Mouse (Mus musculus) hindbrain, embryonic 15.5 days (tissue): ENCODE results near the gene Tas2r103. TPM values are rescaled to one million over a fixed set of nuclear protein-coding genes. Genes with fewer than 3 reads are reported as not detected.

ENCODE experiments used
- ATAC-seq: fragments of 200-750 bp; cut with Nextera tagmentation; 2 replicates; pipeline ENCODE4 v1.8.0; 2017; ENCODE audit warnings: low read depth, moderate number of reproducible peaks, moderate TSS enrichment; ENCODE audit not compliant: low FRiP score
- H3K27ac ChIP-seq: fragments of 300-500 bp; sonication (generic); replicated peaks from 2 replicates; pipeline ENCODE4 v1.5.1; 2015; ENCODE audit warnings: mild to moderate bottlenecking, inconsistent platforms
- H3K27me3 ChIP-seq: fragments of 300-500 bp; sonication (generic); 2 replicates; pipeline ENCODE4 v1.6.1; 2015; ENCODE audit warnings: control low read depth, inconsistent platforms
- H3K36me3 ChIP-seq: fragments of 300-500 bp; sonication (generic); 2 replicates; pipeline ENCODE4 v1.6.1; 2015; ENCODE audit warnings: control low read depth, inconsistent platforms
- H3K4me1 ChIP-seq: fragments of 300-500 bp; sonication (generic); replicated peaks from 2 replicates; pipeline ENCODE4 v1.6.1; 2015; ENCODE audit warnings: control low read depth, inconsistent platforms
- H3K4me2 ChIP-seq: fragments of 300-500 bp; sonication (generic); 2 replicates; pipeline ENCODE4 v1.6.1; 2015; ENCODE audit warnings: moderate library complexity, mild to moderate bottlenecking, inconsistent platforms
- H3K4me3 ChIP-seq: fragments of 300-500 bp; sonication (generic); 2 replicates; pipeline ENCODE4 v1.5.1; 2015; ENCODE audit warnings: mild to moderate bottlenecking, inconsistent platforms
- H3K9ac ChIP-seq: fragments of 300-500 bp; sonication (generic); 2 replicates; pipeline ENCODE4 v1.6.1; 2015; ENCODE audit warnings: inconsistent platforms
- H3K9me3 ChIP-seq: fragments of 300-500 bp; sonication (generic); 2 replicates; pipeline ENCODE4 v1.6.1; 2016; ENCODE audit warnings: control low read depth, inconsistent platforms
- WGBS: fragments of 180-500 bp; shearing (Covaris S2); methylation state at CpG from one replicate; pipeline ENCODE4 v1.1.7; 2015; 5-methylcytosine and 5-hydroxymethylcytosine counted together
- polyA plus RNA-seq: library from polyadenylated mRNA; unstranded; fragments of >200 nt; fragmentation: Nextera tagmentation; extraction: Ambion mirVana; gene quantifications from 2 replicates; pipeline ENCODE4 v1.2.1, GENCODE M21; 2015

Tas2r103 gene
- polyA plus RNA-seq: not detected in 2 replicates

DNA sequence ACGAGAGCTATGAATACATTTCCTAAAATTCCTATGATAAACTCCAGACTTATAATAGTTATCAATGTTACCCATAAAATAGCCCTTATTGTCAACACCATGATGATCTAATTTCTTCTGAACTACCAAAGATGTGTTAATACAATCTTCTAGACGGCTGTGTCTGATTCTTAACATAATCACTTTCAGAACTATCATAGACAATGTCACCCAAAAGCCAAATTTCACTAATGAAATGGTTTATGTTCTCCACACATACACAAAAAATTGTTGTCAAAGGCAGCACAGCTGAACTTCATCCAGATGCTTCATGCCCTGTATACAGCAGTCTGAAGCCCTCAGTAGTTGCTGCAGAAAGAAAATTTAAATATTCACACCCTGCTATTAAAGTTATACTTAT is at the start of gene Tas2r103:
TSS of gene Tas2r103 (minus strand) at position 101 of the 400 bp plus-strand sequence.
- ATAC-seq: no peak
- H3K9ac ChIP-seq: no peak within 1 kb of the TSS
- no peak within 1 kb of the TSS for H3K4me2 ChIP-seq
- no peaks in the 10 kb centered on the region for H3K27me3 ChIP-seq
- H3K4me3 ChIP-seq: no peak within 1 kb of the TSS
- WGBS: 85% methylated on average over 2 of the region's 2 CpGs
- H3K9me3 ChIP-seq: no peaks in the 10 kb centered on the region
- no peaks in the 10 kb centered on the region for H3K36me3 ChIP-seq
- no peaks in the 10 kb centered on the region for H3K4me1 ChIP-seq
- H3K27ac ChIP-seq: no peak within 1 kb of the TSS

DNA sequence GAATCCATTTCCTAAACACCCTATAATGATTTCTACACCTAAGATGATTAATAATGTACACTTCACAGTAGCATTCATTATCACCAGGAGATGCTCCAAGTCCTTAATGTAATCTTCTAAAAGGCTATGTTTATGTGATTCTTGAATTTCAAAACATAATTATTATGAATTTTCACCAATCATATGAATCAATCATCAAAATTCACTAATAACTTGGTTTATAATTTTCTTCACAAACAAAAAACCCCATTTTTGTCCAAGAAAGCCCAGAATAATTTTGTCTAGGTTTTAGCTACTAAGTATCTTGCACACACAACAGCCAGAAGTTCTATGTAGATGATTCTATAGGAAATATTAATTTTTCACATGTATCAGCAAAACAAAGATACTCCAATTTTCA is 18.8 kb upstream of the Tas2r103 start, which contains the start of gene Tas2r140:
TSS of gene Tas2r140 (minus strand) at position 101 of the 400 bp plus-strand sequence.
- Histone ChIP-seq H3K27ac (no peak within 1 kb of the TSS), H3K4me3 (no peak within 1 kb of the TSS), H3K36me3 (no peaks in the 10 kb centered on the region), H3K9me3 (no peaks in the 10 kb centered on the region), H3K9ac (no peak within 1 kb of the TSS), H3K4me1 (no peaks in the 10 kb centered on the region), H3K27me3 (no peaks in the 10 kb centered on the region), H3K4me2 (no peak within 1 kb of the TSS)
- ATAC-seq: no peak

Other genes starting within 250 kb of the Tas2r103 start
- gene Tas2r117, start 234.3 kb downstream of the Tas2r103 start, polyA plus RNA-seq: not detected in 2 replicates
- not detected in 2 replicates for gene Tas2r123, start 190.0 kb downstream of the Tas2r103 start, polyA plus RNA-seq
- gene Tas2r116, start 181.7 kb downstream of the Tas2r103 start, polyA plus RNA-seq: not detected in 2 replicates
- gene Tas2r110, start 169.1 kb downstream of the Tas2r103 start, polyA plus RNA-seq: not detected in 2 replicates
- not detected in 2 replicates for gene Tas2r113, start 144.1 kb downstream of the Tas2r103 start, polyA plus RNA-seq
- gene Tas2r125, start 127.5 kb downstream of the Tas2r103 start, polyA plus RNA-seq: not detected in 2 replicates
- gene Tas2r129, start 86.0 kb downstream of the Tas2r103 start, polyA plus RNA-seq: not detected in 2 replicates
- not detected in 2 replicates for gene Tas2r131, start 79.2 kb downstream of the Tas2r103 start, polyA plus RNA-seq
- not detected in 2 replicates for gene Tas2r109, start 56.1 kb downstream of the Tas2r103 start, polyA plus RNA-seq
- gene Tas2r140, start 18.7 kb upstream of the Tas2r103 start, polyA plus RNA-seq: not detected in 2 replicates
- 110 and 117 TPM in 2 replicates for gene Smim10l1, start 67.8 kb upstream of the Tas2r103 start, polyA plus RNA-seq